In genomic region chr7:114402130-114402529, GRCm38 (mm10) we compare ENCODE assay signal across 16 mouse cellular contexts. TPM values are rescaled to one million over a fixed set of nuclear protein-coding genes. Genes with fewer than 3 reads are reported as not detected.
A peak's percentile ranks its signal among the peaks of the same experiment; 100 is the strongest.
DNase-seq lines count a peak whose midpoint lies in the region; ATAC-seq and TF ChIP-seq lines count a peak whose summit lies in the region.
"Had no signal": no experiment of that assay in that cellular context is flagged by ENCODE, and none has a peak within 500 bp of the region (broad histone marks: within the 10 kb centered on the region; RNA-seq: fewer than 3 reads in every experiment).

No protein-coding gene starts in this region.

- no peak overlapping the region for H3K27ac ChIP-seq in kidney, adult 2 months (ENCODE audit: insufficient read depth, low read depth, low read length)
- H3K27ac ChIP-seq in cerebellum, adult 2 months (ENCODE audit: insufficient read depth, low read length), result no peak overlapping the region
- no peak overlapping the region for H3K27ac ChIP-seq in forebrain, embryonic 13.5 days
- H3K27ac ChIP-seq: gastrocnemius, adult 2 months; heart, embryonic 15.5 days; stomach, embryonic 15.5 days had no signal

- H3K4me2 ChIP-seq in forebrain, embryonic 13.5 days, result no peak overlapping the region
- H3K4me2 ChIP-seq: heart, embryonic 15.5 days; stomach, embryonic 15.5 days had no signal

- no peak for TF ChIP-seq CTCF in kidney, adult 2 months (conservative IDR thresholded peaks at IDR 0.05; ENCODE audit: insufficient read depth, insufficient read length, low read depth, low read length)
- no peak for TF ChIP-seq CTCF in cerebellum, adult 2 months (IDR thresholded peaks at IDR 0.05; ENCODE audit: borderline replicate concordance, insufficient read depth, low read depth, low read length)

- 91% methylated on average over 3 of the region's 3 CpGs for WGBS in kidney, adult 2 months
- WGBS in cerebellum, adult 2 months, result 44% methylated on average over 3 of the region's 3 CpGs
- WGBS in forebrain, embryonic 13.5 days, result 95% methylated on average over 3 of the region's 3 CpGs

- no peaks in the 10 kb centered on the region for H3K9me3 ChIP-seq in forebrain, embryonic 13.5 days (replicated peaks)
- H3K9me3 ChIP-seq: heart, embryonic 15.5 days; stomach, embryonic 15.5 days had no signal

- H3K4me1 ChIP-seq in kidney, adult 2 months (ENCODE audit: control insufficient read depth, insufficient read depth, low read length), result no peaks in the 10 kb centered on the region
- H3K4me1 ChIP-seq in cerebellum, adult 2 months (ENCODE audit: control insufficient read depth, insufficient read depth, low read length), result no peaks in the 10 kb centered on the region
- H3K4me1 ChIP-seq in forebrain, embryonic 13.5 days, result no peaks in the 10 kb centered on the region
- H3K4me1 ChIP-seq: heart, embryonic 15.5 days; stomach, embryonic 15.5 days had no signal

- TF ChIP-seq POLR2A in kidney, adult 2 months (IDR thresholded peaks at IDR 0.05; ENCODE audit: low read depth, low read length), result no peak
- TF ChIP-seq POLR2A in cerebellum, adult 2 months (IDR thresholded peaks at IDR 0.05; ENCODE audit: borderline replicate concordance, insufficient read depth, low read length), result no peak

- H3K9ac ChIP-seq in forebrain, embryonic 13.5 days, result no peak overlapping the region
- H3K9ac ChIP-seq: heart, embryonic 15.5 days; stomach, embryonic 15.5 days had no signal

- H3K27me3 ChIP-seq in kidney, adult 2 months (replicated peaks; ENCODE audit: control insufficient read depth, insufficient read depth, low read length), result no peaks in the 10 kb centered on the region
- H3K27me3 ChIP-seq in cerebellum, adult 2 months (ENCODE audit: control insufficient read depth, insufficient read depth, low read length), result no peaks in the 10 kb centered on the region
- H3K27me3 ChIP-seq in forebrain, embryonic 13.5 days, result no peaks in the 10 kb centered on the region
- H3K27me3 ChIP-seq: heart, embryonic 15.5 days; stomach, embryonic 15.5 days had no signal

- no peak for ATAC-seq in forebrain, embryonic 13.5 days
- ATAC-seq: inflammation-experienced regulatory T-cells, adult 6 months had no signal

- no peak overlapping the region for H3K4me3 ChIP-seq in kidney, adult 2 months (ENCODE audit: insufficient read depth, low read depth, low read length)
- H3K4me3 ChIP-seq in cerebellum, adult 2 months (replicated peaks; ENCODE audit: insufficient read depth, low read depth, low read length), result no peak overlapping the region
- H3K4me3 ChIP-seq in forebrain, embryonic 13.5 days, result no peak overlapping the region
- H3K4me3 ChIP-seq: gastrocnemius, adult 2 months; heart, embryonic 15.5 days; stomach, embryonic 15.5 days had no signal

- peak; percentile 3 for DNase-seq in kidney, adult 2 months
- DNase-seq in kidney, postnatal 36 days, result no peak
- peak; percentile 70 for DNase-seq in adipocyte (ENCODE audit: low spot score)
- peak; percentile 77 to 85 for DNase-seq in cerebellum, adult 2 months
- peak; percentile 13 to 31 for DNase-seq in layer of hippocampus, postnatal 36 days
- no peak for DNase-seq in embryo, embryonic 10 days (ENCODE audit: low spot score)
- DNase-seq: embryo, embryonic 11 days; gastrocnemius, adult 2 months; kidney, postnatal 25 days; lung, adult 2 months; right cerebral cortex, postnatal 25 days; thymus, postnatal 4 days had no signal

- no peaks in the 10 kb centered on the region for H3K36me3 ChIP-seq in kidney, adult 2 months (ENCODE audit: control insufficient read depth, insufficient read depth, low read length)
- no peaks in the 10 kb centered on the region for H3K36me3 ChIP-seq in forebrain, embryonic 13.5 days (ENCODE audit: poor library complexity, severe bottlenecking)
- H3K36me3 ChIP-seq: heart, embryonic 15.5 days; stomach, embryonic 15.5 days had no signal

RNA-seq across cellular contexts. Expression of gene Pde3b, which starts 13.0 kb away (rescaled TPM):
- polyA plus RNA-seq in kidney, adult 2 months (2012; rRNA removed), result 5.6 and 8.9 TPM in 2 replicates
- 15.5 and 18.3 TPM in 2 replicates for polyA plus RNA-seq in cerebellum, adult 2 months (2012; rRNA removed)
- total RNA-seq in layer of hippocampus, postnatal 36 days (2021), result 10 to 100 TPM in 1 of 2 experiments, 1 to 10 TPM in 1; 9.6 to 11.7 TPM
- polyA plus RNA-seq in forebrain, embryonic 13.5 days (2015; fragmentation: Nextera tagmentation; extraction: Ambion mirVana), result 4.9 TPM in 2 replicates

Comparison
In these comparisons a context has a peak if more than half of its experiments do, and no peak if none do; other contexts are left out.
1. DNase-seq: peak in kidney, adult 2 months (single experiment), adipocyte (single experiment), cerebellum, adult 2 months (2 of 2) and layer of hippocampus, postnatal 36 days (2 of 2); none in kidney, postnatal 36 days (0 of 2) and embryo, embryonic 10 days (single experiment).